Mouse (Mus musculus) thymus, postnatal 10 days (tissue): Measurements from ENCODE around the gene Abcb1a.
"Not testable (repeated sequence)": the region's sequence is repeated elsewhere in the genome, so short reads cannot be mapped to it uniquely, and the experiment has no call there.

Experiments
- DNase-seq, 2 experiments: peaks; one replicate each; pipeline ENCODE4 v3.0.0; 2021; ENCODE audit warnings: low spot score in 2 of 2

Abcb1a gene

DNA sequence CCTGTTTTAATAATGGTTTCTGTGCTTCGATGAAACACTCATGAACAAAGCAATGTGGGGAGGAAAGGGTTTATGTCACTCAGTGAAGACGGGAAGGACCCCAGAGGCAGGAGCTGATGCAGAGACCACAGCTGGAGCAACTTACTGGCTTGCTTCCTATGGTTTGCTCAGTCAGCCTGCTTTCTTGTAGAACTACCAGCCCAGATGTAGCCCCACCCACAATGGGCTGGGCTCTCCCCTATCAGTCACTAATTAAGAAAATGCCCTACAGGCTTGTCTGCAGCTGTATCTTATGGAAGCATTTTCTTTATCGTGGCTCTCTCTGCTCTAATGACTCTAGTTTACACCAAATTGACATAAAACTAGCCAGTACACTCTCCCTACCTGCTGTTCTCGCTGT lies 67.9 kb downstream of the Abcb1a start:
- DNase-seq = no peak

GRCm38 (mm10) chr5:8732639-8733038 lies 72.8 kb downstream of the Abcb1a start:
- no peak for DNase-seq

DNA sequence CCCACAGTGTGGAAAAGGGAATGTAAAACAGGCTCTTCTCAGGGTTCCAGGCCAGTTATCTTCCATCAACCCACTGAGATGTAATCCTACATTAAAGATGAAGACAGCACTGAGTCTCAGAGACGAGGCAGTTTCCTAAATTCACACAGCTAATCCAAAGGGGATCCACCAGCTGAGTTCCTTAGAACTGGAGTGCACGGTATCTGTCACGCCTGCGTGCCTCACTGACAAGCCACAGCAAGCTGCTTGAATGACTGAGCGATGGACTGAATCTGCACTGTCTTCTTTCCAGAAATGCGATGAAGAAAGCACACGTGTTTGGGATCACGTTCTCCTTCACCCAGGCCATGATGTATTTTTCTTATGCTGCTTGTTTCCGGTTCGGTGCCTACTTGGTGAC lies 73.4 kb downstream of the Abcb1a start:
- not testable (repeated sequence) for DNase-seq

DNA sequence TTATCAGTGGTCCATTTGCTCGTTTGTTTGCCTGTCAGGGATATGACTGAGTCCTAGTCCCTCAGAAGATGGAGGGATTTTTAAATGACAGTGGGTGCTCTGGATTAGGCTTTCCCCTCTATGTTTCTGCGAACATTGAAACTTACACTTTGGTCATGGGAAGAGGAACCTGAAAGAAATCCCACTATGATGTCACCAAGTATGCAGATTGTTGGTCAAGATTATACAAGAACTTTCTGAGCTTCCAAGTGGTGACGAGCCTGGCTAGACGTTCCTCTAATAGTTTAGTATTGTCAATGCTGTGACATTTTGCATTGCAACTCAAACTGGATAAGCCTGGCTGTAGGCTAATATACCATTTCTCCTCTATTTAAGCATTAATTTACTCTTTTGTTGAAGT lies 76.5 kb downstream of the Abcb1a start:
- DNase-seq = no peak

DNA sequence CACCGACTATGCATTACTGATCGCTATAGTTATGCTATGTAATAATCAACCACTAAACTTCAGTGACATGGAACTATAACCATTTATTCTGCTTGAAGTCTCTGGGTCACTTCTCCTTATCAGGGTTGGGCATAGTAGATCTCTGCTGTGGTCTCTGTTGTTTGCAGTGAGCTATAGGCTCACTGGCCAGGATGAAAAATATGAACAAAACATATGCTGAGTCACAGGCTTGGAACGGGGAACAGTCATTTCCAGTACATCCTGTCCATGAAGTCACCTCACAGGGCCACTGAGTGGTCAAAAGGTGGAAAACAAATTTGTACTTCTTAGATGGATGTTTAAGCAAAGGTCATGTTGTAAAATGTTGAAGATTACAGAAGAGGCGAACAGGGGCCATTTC lies 77.2 kb downstream of the Abcb1a start:
- no peak for DNase-seq

DNA sequence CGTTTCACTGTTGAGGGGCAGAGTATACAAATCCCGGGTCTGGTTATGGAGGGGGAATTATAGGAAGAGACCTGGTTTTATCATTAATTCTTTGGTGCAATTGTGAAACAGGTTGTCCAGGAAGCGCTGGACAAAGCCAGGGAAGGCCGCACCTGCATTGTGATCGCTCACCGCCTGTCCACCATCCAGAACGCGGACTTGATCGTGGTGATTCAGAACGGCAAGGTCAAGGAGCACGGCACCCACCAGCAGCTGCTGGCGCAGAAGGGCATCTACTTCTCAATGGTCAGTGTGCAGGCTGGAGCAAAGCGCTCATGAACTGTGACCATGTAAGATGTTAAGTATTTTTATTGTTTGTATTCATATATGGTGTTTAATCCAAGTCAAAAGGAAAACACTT lies 87.4 kb downstream of the Abcb1a start:
- DNase-seq = not testable (repeated sequence)

GRCm38 (mm10) chr5:8772866-8773265 lies 113.0 kb downstream of the Abcb1a start:
- no peak for DNase-seq

GRCm38 (mm10) chr5:8778311-8778710 lies 118.4 kb downstream of the Abcb1a start:
- no peak for DNase-seq

DNA sequence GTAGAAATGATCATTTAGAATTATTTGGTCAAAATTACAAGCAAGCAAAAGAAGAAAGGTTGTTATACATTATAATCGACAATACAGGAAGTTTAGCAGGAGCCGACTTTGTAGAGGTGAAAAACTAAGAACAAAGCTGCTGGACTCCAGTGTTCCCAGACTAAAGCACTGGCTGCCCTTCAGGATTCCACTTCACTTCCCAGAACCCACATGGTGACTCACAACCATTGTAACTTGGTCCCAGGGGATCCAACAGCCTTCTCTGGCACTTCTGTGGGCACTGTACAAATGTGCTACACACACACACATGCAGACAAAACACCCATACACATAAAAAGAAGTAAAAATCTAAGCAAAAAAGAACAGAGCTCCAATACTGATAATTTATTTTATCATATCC lies 118.9 kb downstream of the Abcb1a start:
- no peak for DNase-seq

DNA sequence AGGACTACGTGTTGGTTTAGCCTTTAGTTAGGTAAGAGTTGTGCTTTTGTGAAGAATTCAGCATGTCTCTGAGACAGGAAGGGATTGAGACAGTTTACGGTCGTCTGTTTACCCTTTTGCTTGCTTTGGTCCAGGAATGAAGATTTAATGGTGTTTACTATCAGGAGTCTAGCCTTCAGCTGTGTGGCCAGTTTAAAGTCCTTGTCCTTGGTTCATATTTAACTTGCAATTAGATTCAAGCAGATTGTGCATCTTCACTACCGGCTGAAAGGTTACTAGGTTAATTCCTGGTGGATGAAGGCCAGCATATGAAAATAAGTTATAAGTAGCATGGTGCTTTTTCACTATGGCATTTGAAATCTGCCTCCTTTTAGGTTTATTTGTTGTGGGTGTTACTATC lies 132.4 kb downstream of the Abcb1a start:
- DNase-seq = no peak
